Mouse (Mus musculus): ENCODE measurements around the gene Nol12.
A peak's percentile ranks its signal among the peaks of the same experiment; 100 is the strongest.

- TF ChIP-seq CTCF (conservative IDR thresholded peaks at IDR 0.05; ENCODE audit: insufficient read depth, insufficient read length, low read depth, low read length) (no peak), POLR2A (IDR thresholded peaks at IDR 0.05; ENCODE audit: low read depth, low read length) (peak; percentile 83)
These were observed 48.1 kb downstream of the Nol12 start for GRCm38 (mm10) chr15:78982658-78983435.
